In genomic region chr7:100854861-100855260, GRCm38 (mm10) we compare ENCODE assay signal across 12 mouse cellular contexts. TPM values are rescaled to one million over a fixed set of nuclear protein-coding genes. Genes with fewer than 3 reads are reported as not detected.
A peak's percentile ranks its signal among the peaks of the same experiment; 100 is the strongest.
DNase-seq lines count a peak whose midpoint lies in the region; ATAC-seq and TF ChIP-seq lines count a peak whose summit lies in the region.
"Had no signal": no experiment of that assay in that cellular context is flagged by ENCODE, and none has a peak within 500 bp of the region (broad histone marks: within the 10 kb centered on the region; RNA-seq: fewer than 3 reads in every experiment).

No protein-coding gene starts in this region.

- intact Hi-C loops in heart, adult 2 months (cut with DNase I): no loop called here

- H3K27me3 ChIP-seq in heart, embryonic 10.5 days (ENCODE audit: insufficient read depth, poor library complexity, severe bottlenecking): no peaks in the 10 kb centered on the region
- H3K27me3 ChIP-seq in heart, adult 2 months (ENCODE audit: control insufficient read depth, insufficient read depth, low read length): no peaks in the 10 kb centered on the region
- H3K27me3 ChIP-seq in megakaryocyte, embryonic 14.5 days (replicated peaks): no peaks in the 10 kb centered on the region
- no peaks in the 10 kb centered on the region for H3K27me3 ChIP-seq in forebrain, embryonic 15.5 days
- H3K27me3 ChIP-seq in liver, postnatal 0 days (ENCODE audit: insufficient read depth, low read length): no peaks in the 10 kb centered on the region
- H3K27me3 ChIP-seq: intestine, embryonic 15.5 days had no signal

- no peak for TF ChIP-seq EP300 in heart, adult 2 months (IDR thresholded peaks at IDR 0.05; ENCODE audit: insufficient read depth, low read depth, low read length)
- no peak for TF ChIP-seq EP300 in liver, postnatal 0 days (IDR thresholded peaks at IDR 0.05; ENCODE audit: low read depth)

- H3K79me2 ChIP-seq in heart, adult 2 months (replicated peaks; ENCODE audit: control insufficient read depth, insufficient read depth, low read length): no peaks in the 10 kb centered on the region

- no peak overlapping the region for H3K9ac ChIP-seq in heart, adult 2 months (ENCODE audit: low read depth, low read length)
- H3K9ac ChIP-seq in forebrain, embryonic 15.5 days (replicated peaks): no peak overlapping the region
- peak overlapping the region; percentile 60 for H3K9ac ChIP-seq in liver, postnatal 0 days (replicated peaks)
- H3K9ac ChIP-seq: intestine, embryonic 15.5 days had no signal

- no peak for ATAC-seq in megakaryocyte, adult 5-6 weeks (ENCODE audit: poor library complexity, severe bottlenecking)
- peak; percentile 63 for ATAC-seq in forebrain, embryonic 15.5 days (replicated peaks)
- no peak for ATAC-seq in liver, postnatal 0 days
- ATAC-seq: intestine, embryonic 15.5 days had no signal

- no peak for TF ChIP-seq POLR2A in heart, adult 2 months (IDR thresholded peaks at IDR 0.05; ENCODE audit: insufficient read depth, low read depth, low read length)

- no peak overlapping the region for H3K4me2 ChIP-seq in forebrain, embryonic 15.5 days (replicated peaks)
- peak overlapping the region; percentile 47 for H3K4me2 ChIP-seq in liver, postnatal 0 days (ENCODE audit: low read depth, low read length)

- no peak for DNase-seq in heart, embryonic 10.5 days (ENCODE audit: low spot score)
- no peak for DNase-seq in heart, adult 2 months
- no peak for DNase-seq in liver, postnatal 0 days
- no peak for DNase-seq in right cerebral cortex, postnatal 25 days
- no peak for DNase-seq in gastrocnemius, adult 8-10 months (ENCODE audit: low spot score in 2 of 2)
- DNase-seq: B cell, adult 2 months; spleen, adult 18-20 months; thymus, adult 18-20 months had no signal

- TF ChIP-seq CTCF in heart, adult 2 months (IDR thresholded peaks at IDR 0.05): no peak
- no peak for TF ChIP-seq CTCF in liver, postnatal 0 days (IDR thresholded peaks at IDR 0.05; ENCODE audit: low read depth)

- no peak overlapping the region for H3K4me3 ChIP-seq in heart, embryonic 10.5 days
- no peak overlapping the region for H3K4me3 ChIP-seq in heart, adult 2 months
- H3K4me3 ChIP-seq in megakaryocyte, embryonic 14.5 days (replicated peaks): peak overlapping the region; percentile 87
- no peak overlapping the region for H3K4me3 ChIP-seq in forebrain, embryonic 15.5 days
- peak overlapping the region; percentile 24 for H3K4me3 ChIP-seq in liver, postnatal 0 days (ENCODE audit: low read depth, low read length)
- H3K4me3 ChIP-seq: intestine, embryonic 15.5 days had no signal

- peak overlapping the region; percentile 63 for H3K27ac ChIP-seq in heart, embryonic 10.5 days
- no peak overlapping the region for H3K27ac ChIP-seq in heart, adult 2 months
- H3K27ac ChIP-seq in forebrain, embryonic 15.5 days (replicated peaks): no peak overlapping the region
- H3K27ac ChIP-seq in liver, postnatal 0 days (ENCODE audit: low read depth): peak overlapping the region; percentile 96
- H3K27ac ChIP-seq: intestine, embryonic 15.5 days had no signal

- WGBS in heart, embryonic 10.5 days: 80% methylated on average over 5 of the region's 5 CpGs
- WGBS in heart, adult 2 months: 86% methylated on average over 5 of the region's 5 CpGs
- 29% methylated on average over 5 of the region's 5 CpGs for WGBS in forebrain, embryonic 15.5 days
- WGBS in liver, postnatal 0 days (ENCODE audit: insufficient replicate concordance): 39% methylated on average over 5 of the region's 5 CpGs

- H3K4me1 ChIP-seq in heart, embryonic 10.5 days: peaks cover 76% of the 10 kb centered on the region
- peaks cover 11% of the 10 kb centered on the region for H3K4me1 ChIP-seq in heart, adult 2 months (ENCODE audit: control insufficient read depth, insufficient read depth, low read length)
- H3K4me1 ChIP-seq in megakaryocyte, embryonic 14.5 days: peaks cover 99% of the 10 kb centered on the region
- H3K4me1 ChIP-seq in forebrain, embryonic 15.5 days: peaks cover 42% of the 10 kb centered on the region
- H3K4me1 ChIP-seq in liver, postnatal 0 days (ENCODE audit: insufficient read depth): peaks cover 68% of the 10 kb centered on the region

- H3K36me3 ChIP-seq in heart, embryonic 10.5 days: peaks cover 3% of the 10 kb centered on the region; the same call in 1 of the 2 replicates
- H3K36me3 ChIP-seq in heart, adult 2 months (ENCODE audit: control insufficient read depth, insufficient read depth, low read length): no peaks in the 10 kb centered on the region
- H3K36me3 ChIP-seq in megakaryocyte, embryonic 14.5 days (replicated peaks; ENCODE audit: low read length): peaks cover 63% of the 10 kb centered on the region
- no peaks in the 10 kb centered on the region for H3K36me3 ChIP-seq in forebrain, embryonic 15.5 days
- H3K36me3 ChIP-seq in liver, postnatal 0 days (replicated peaks; ENCODE audit: insufficient read depth, low read length): peaks cover 33% of the 10 kb centered on the region
- H3K36me3 ChIP-seq: intestine, embryonic 15.5 days had no signal

- H3K9me3 ChIP-seq in heart, embryonic 10.5 days: no peaks in the 10 kb centered on the region
- H3K9me3 ChIP-seq in megakaryocyte, embryonic 14.5 days: no peaks in the 10 kb centered on the region
- H3K9me3 ChIP-seq in forebrain, embryonic 15.5 days: no peaks in the 10 kb centered on the region
- H3K9me3 ChIP-seq in liver, postnatal 0 days (ENCODE audit: low read length): no peaks in the 10 kb centered on the region
- H3K9me3 ChIP-seq: intestine, embryonic 15.5 days had no signal

RNA-seq across cellular contexts. Expression of gene Relt, which starts 8.4 kb away (rescaled TPM):
- 4.4 and 5.3 TPM in 2 replicates for polyA plus RNA-seq in heart, embryonic 10.5 days (2016; fragmentation: Nextera tagmentation; extraction: Ambion mirVana)
- 1 to 10 TPM; 4.6 to 5.5 TPM for total RNA-seq in heart, adult 2 months (2021)
- 6.4 and 7.2 TPM in 2 replicates for polyA plus RNA-seq in heart, adult 2 months (2012; rRNA removed)
- polyA plus RNA-seq in megakaryocyte, embryonic 14.5 days (2012; ENCODE audit: insufficient read depth, low replicate concordance): 15.0 and 15.3 TPM in 2 replicates
- total RNA-seq in megakaryocyte, adult 5-6 weeks (2015): 23.9 and 27.2 TPM in 2 replicates
- 45.0 and 58.3 TPM in 2 replicates for total RNA-seq in megakaryocyte, adult 5-6 weeks (2017)
- 3.8 and 4.3 TPM in 2 replicates for polyA plus RNA-seq in forebrain, embryonic 15.5 days (2015; fragmentation: Nextera tagmentation; extraction: Ambion mirVana)
- 6.9 and 7.5 TPM in 2 replicates for polyA plus RNA-seq in liver, postnatal 0 days (2015; fragmentation: Nextera tagmentation; extraction: Ambion mirVana)
- 10 to 100 TPM; 10.5 to 22.2 (median 13.8) TPM for total RNA-seq in gastrocnemius, adult 8-10 months (2022)

Comparison
In these comparisons a context has a peak if more than half of its experiments do, and no peak if none do; other contexts are left out.
1. H3K27ac ChIP-seq: peak in heart, embryonic 10.5 days (single experiment) and liver, postnatal 0 days (single experiment); none in heart, adult 2 months (single experiment) and forebrain, embryonic 15.5 days (single experiment).
2. H3K4me3 ChIP-seq: peak in megakaryocyte, embryonic 14.5 days (single experiment) and liver, postnatal 0 days (single experiment); none in heart, embryonic 10.5 days (single experiment), heart, adult 2 months (single experiment) and forebrain, embryonic 15.5 days (single experiment).